Mouse (Mus musculus): Measurements from ENCODE around the gene Asprv1. TPM values are rescaled to one million over a fixed set of nuclear protein-coding genes. Genes with fewer than 3 reads are reported as not detected.

Gene Asprv1
- polyA plus RNA-seq, 1 experiment from 2014 or later: 0.10 TPM

DNA sequence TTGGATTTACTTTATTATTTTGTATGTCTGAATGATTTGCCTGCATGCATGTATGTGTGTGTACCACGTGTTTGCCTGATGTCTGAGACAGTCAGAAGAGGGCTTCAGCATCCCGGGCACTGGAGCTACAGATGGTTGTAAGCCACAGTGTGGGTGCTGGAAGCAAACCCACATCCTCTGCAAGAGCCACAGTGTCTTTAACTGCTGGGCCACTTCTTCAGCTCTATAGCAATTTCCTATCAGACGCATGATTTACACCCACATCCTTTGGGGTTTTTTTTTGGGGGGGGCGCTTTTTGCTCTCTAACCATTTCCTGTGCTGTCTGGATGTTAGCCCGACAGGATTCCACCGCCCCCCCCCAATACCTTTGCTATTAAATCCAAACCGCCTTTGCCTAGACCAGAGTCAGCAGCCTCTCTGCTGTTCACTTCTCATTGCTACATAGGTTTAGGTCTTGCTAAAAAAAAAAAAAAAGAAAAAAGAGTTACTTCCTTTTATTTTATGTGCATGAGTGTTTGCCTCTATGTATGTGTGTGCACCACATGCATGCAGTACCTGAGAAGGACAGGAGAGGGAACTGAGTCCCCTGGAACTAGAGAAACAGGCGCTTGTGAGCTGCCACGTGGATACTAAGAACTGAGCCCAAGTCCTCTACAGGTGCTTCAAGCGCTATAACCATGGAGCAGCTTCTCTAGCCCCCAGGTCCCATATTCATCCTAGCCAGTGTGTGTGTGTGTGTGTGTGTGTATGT, 34.6 kb upstream of the Asprv1 start:
- 79% methylated on average over 10 of the region's 10 CpGs for WGBS
- Histone ChIP-seq H3K27me3 (replicated peaks) (peaks cover 12% of the 10 kb centered on the region), H3K27ac (ENCODE audit: poor library complexity, severe bottlenecking) (no peak overlapping the region), H3K4me1 (replicated peaks) (peaks cover 6% of the 10 kb centered on the region), H3K4me2 (no peak overlapping the region), H3K4me3 (no peak overlapping the region), H3K9me3 (replicated peaks) (peaks cover 4% of the 10 kb centered on the region; the same call in 1 of the 2 replicates), H3K36me3 (no peaks in the 10 kb centered on the region), H3K9ac (no peak overlapping the region)
- no peak for ATAC-seq (ENCODE audit: insufficient number of reproducible peaks, low FRiP score)

DNA sequence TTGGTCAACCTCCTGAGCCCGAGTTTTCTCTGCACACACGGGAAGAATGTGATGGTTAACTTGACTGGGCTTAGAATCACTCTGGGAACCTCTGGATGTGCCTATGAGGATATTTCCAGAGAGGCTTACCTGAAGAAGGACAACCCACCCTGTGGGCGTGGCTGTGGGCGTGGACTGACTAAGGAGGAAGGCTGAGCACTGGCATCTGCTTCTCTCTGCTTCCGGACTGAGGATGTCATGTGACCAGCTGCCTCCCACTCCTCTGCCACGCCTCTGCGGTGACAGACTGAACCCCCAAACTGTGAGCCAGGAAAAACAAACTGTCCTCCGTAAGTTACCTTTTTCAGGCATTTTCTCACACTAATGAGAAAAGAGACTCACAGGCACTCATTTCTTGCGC, 33.3 kb upstream of the Asprv1 start:
- Histone ChIP-seq H3K4me1 (replicated peaks) (peaks cover 13% of the 10 kb centered on the region), H3K36me3 (no peaks in the 10 kb centered on the region), H3K4me3 (peak overlapping the region; percentile 26), H3K9ac (no peak overlapping the region), H3K9me3 (replicated peaks) (peaks cover 3% of the 10 kb centered on the region; the same call in 1 of the 2 replicates), H3K27me3 (replicated peaks) (peaks cover 12% of the 10 kb centered on the region), H3K27ac (ENCODE audit: poor library complexity, severe bottlenecking) (no peak overlapping the region), H3K4me2 (peak overlapping the region; percentile 61)
- WGBS: 17% methylated on average over 9 of the region's 9 CpGs
- peak; percentile 85 for ATAC-seq (ENCODE audit: insufficient number of reproducible peaks, low FRiP score)

DNA sequence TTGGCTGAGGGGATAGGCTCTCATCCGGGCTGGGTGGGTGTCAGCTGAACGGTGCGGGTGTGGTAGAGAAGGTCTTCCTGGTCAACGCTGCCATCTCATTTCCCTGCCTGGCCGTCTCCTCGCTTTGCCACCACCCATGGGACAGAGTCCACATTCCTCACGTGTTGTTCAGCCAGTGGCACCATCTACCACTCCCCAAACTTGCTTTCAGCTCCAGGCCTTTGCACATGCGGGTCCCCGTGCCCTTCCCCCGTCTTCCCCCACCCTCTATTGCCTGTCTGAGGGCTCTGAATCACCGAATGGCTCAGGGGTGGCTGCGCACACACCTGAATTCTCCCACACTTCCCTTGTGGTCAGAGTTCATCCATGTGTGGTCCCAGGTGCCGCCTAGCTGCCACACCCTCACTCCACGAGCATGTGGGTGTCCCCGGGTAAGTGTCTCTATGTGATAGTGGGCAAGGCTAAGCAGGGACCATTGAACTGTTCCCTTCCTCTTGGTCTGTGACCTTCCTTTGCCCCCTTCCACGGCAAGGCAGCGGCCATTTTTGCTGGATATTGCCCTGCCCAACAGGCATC, 32.0 kb upstream of the Asprv1 start:
- Histone ChIP-seq H3K4me3 (no peak overlapping the region), H3K4me1 (replicated peaks) (peaks cover 26% of the 10 kb centered on the region), H3K4me2 (no peak overlapping the region), H3K9me3 (replicated peaks) (peaks cover 3% of the 10 kb centered on the region), H3K36me3 (no peaks in the 10 kb centered on the region), H3K27me3 (replicated peaks) (peaks cover 12% of the 10 kb centered on the region), H3K27ac (ENCODE audit: poor library complexity, severe bottlenecking) (no peak overlapping the region), H3K9ac (no peak overlapping the region)
- ATAC-seq (ENCODE audit: insufficient number of reproducible peaks, low FRiP score): no peak
- WGBS: 76% methylated on average over 17 of the region's 17 CpGs

DNA sequence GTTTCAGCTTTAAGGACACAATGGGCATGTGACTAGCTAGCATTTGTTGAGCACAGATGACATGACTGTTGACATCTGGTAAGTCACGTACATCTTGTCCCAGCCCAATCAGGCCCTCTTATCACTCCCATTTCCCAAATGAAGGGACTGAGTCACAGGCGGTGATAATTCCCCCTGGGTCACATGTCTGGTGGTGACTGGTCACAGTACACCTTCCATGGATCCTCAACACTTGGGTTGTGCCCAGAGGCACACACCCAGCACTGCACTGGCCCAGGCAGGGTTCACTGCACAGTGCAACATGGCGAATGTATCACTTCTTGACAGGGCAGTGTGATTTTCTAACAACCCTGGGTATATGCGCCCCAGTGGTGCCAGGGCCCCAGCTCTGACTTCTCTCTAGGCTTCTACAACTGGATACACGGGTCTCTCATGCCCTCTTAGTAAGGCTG, 29.2 kb upstream of the Asprv1 start:
- Histone ChIP-seq H3K27ac (ENCODE audit: poor library complexity, severe bottlenecking) (no peak overlapping the region), H3K36me3 (no peaks in the 10 kb centered on the region), H3K9me3 (replicated peaks) (peaks cover 6% of the 10 kb centered on the region), H3K4me1 (replicated peaks) (peaks cover 26% of the 10 kb centered on the region), H3K4me3 (no peak overlapping the region), H3K4me2 (no peak overlapping the region), H3K9ac (no peak overlapping the region), H3K27me3 (replicated peaks) (peaks cover 12% of the 10 kb centered on the region)
- no peak for ATAC-seq (ENCODE audit: insufficient number of reproducible peaks, low FRiP score)
- 53% methylated on average over 5 of the region's 5 CpGs for WGBS

DNA sequence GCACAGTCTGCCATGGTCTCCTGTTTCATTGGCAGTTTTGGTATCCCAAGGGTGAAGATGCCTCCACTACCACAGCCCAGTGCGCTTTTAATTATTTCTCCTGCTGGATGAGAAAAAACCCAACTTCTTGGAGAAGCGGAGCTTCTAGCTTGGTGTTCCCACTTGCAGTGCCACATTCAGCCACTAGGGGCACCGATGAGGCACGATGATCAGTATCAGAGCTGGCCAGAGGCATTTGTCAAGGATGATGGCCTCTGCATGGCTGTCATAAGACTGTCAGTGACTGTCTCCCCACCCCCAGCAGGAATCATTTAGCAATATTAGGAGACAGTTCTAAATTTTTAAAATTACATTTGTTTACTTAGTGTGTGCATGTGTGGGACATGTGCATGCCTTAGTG, 28.8 kb upstream of the Asprv1 start:
- Histone ChIP-seq H3K27ac (ENCODE audit: poor library complexity, severe bottlenecking) (no peak overlapping the region), H3K9me3 (replicated peaks) (peaks cover 6% of the 10 kb centered on the region), H3K36me3 (no peaks in the 10 kb centered on the region), H3K4me1 (replicated peaks) (peaks cover 26% of the 10 kb centered on the region), H3K4me3 (no peak overlapping the region), H3K27me3 (replicated peaks) (peaks cover 12% of the 10 kb centered on the region), H3K9ac (no peak overlapping the region), H3K4me2 (no peak overlapping the region)
- WGBS: 19% methylated on average over 4 of the region's 4 CpGs
- ATAC-seq (ENCODE audit: insufficient number of reproducible peaks, low FRiP score): 0 out of 2 replicates have a peak, but pooled peaks have one; percentile 3

DNA sequence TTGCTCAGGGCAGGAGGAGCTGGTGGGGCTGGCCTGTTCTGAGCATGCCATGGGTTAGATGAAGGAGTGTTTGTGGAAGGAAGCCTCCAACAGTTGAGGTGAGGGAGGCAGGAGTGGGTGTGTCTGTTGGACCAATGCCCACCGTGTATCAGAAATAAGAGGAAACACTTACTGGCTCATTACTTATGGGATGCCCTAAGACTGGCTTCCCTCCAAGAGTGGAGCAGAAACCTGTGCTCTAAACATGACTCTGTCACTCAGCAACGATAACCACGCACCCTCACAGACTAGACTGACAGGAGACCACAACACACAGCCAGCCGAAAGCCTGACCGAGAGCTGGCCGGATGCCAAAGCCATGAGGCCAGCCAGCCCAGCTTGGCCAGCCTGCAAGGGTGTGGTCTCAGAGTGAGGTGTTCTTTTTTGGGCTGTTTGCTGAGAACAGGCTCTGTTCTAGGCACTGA, 28.0 kb upstream of the Asprv1 start:
- Histone ChIP-seq H3K27ac (ENCODE audit: poor library complexity, severe bottlenecking) (peak overlapping the region; percentile 82), H3K4me1 (replicated peaks) (peaks cover 23% of the 10 kb centered on the region), H3K36me3 (no peaks in the 10 kb centered on the region), H3K9ac (no peak overlapping the region), H3K4me2 (peak overlapping the region; percentile 8; the same call in 1 of the 2 replicates), H3K9me3 (replicated peaks) (peaks cover 6% of the 10 kb centered on the region), H3K4me3 (no peak overlapping the region), H3K27me3 (replicated peaks) (peaks cover 12% of the 10 kb centered on the region)
- 10% methylated on average over 6 of the region's 6 CpGs for WGBS
- ATAC-seq (ENCODE audit: insufficient number of reproducible peaks, low FRiP score): peak; percentile 83

DNA sequence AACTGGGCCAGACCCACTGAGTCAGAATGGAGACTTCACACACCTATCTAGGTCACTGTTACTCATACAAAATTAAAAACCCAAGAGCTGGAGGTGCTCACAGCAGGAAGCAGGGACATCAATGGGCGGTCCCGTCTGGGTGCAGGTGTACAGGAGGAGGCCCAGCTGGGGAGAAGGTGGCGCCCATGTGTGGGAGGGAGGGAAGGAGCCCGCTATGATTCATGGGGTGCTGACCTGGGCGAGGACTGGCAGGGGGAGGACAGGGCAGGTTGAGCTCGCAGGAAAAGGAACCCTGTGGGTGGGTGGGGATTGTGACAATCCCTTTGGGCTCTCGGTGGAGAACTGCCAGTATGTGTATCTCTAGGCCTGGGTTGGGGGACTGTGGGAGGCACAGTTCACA, 22.7 kb upstream of the Asprv1 start:
- no peak overlapping the region for H3K9ac ChIP-seq
- H3K4me1 ChIP-seq (replicated peaks): peaks cover 13% of the 10 kb centered on the region
- no peaks in the 10 kb centered on the region for H3K36me3 ChIP-seq
- no peak overlapping the region for H3K27ac ChIP-seq (ENCODE audit: poor library complexity, severe bottlenecking)
- peaks cover 6% of the 10 kb centered on the region for H3K9me3 ChIP-seq (replicated peaks)
- no peak overlapping the region for H3K4me2 ChIP-seq
- no peak overlapping the region for H3K4me3 ChIP-seq
- no peaks in the 10 kb centered on the region for H3K27me3 ChIP-seq (replicated peaks)
- no peak for ATAC-seq (ENCODE audit: insufficient number of reproducible peaks, low FRiP score)
- 60% methylated on average over 7 of the region's 7 CpGs for WGBS

DNA sequence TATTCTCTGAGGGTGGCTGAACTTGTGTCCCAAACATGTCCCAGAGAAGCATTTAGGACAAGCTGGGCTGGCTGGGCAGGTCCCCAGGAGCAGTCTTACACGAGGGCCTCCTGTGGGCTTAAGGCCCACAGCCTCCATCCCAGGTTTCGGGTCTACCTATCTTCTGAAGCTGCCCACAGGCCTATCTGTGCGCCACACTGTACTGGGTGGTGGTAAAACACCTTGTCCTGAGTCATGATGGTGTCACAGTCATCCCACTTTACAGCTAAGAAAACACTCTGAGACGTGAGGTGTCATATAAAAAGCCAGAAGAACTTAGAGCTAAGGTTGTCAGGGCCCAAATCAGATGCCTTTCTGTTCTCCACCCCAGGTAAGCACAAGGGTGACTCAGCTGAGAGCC, 21.7 kb upstream of the Asprv1 start:
- Histone ChIP-seq H3K4me3 (no peak overlapping the region), H3K4me2 (no peak overlapping the region), H3K27me3 (replicated peaks) (no peaks in the 10 kb centered on the region), H3K9ac (no peak overlapping the region), H3K9me3 (replicated peaks) (no peaks in the 10 kb centered on the region), H3K36me3 (no peaks in the 10 kb centered on the region), H3K27ac (ENCODE audit: poor library complexity, severe bottlenecking) (no peak overlapping the region), H3K4me1 (replicated peaks) (peaks cover 6% of the 10 kb centered on the region; the same call in 1 of the 2 replicates)
- WGBS: 70% methylated on average over 4 of the region's 4 CpGs
- ATAC-seq (ENCODE audit: insufficient number of reproducible peaks, low FRiP score): no peak

DNA sequence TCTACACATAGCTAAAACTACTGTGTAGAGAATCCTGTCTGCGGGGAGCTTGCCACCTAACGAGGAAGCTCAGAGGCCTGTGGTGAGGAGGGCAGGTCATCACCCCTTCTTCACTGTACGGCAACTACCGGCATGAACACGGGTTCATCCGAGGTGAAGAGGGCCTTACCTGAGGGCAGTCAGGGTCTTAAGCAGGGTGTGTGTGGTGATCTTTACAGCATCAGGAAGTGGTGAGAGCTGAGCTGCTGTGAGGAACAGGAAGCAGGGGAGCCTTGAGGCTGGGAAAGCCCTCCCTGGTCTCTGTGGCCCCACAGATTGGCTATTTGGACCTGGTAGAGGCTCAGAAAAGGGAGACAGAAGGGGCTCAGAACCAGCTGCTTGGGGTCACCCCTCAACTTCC, 20.5 kb upstream of the Asprv1 start:
- no peak for ATAC-seq (ENCODE audit: insufficient number of reproducible peaks, low FRiP score)
- no peak overlapping the region for H3K4me2 ChIP-seq
- H3K27ac ChIP-seq (ENCODE audit: poor library complexity, severe bottlenecking): no peak overlapping the region
- no peaks in the 10 kb centered on the region for H3K9me3 ChIP-seq (replicated peaks)
- no peaks in the 10 kb centered on the region for H3K36me3 ChIP-seq
- 81% methylated on average over 6 of the region's 6 CpGs for WGBS
- H3K9ac ChIP-seq: no peak overlapping the region
- H3K4me1 ChIP-seq (replicated peaks): peaks cover 6% of the 10 kb centered on the region; the same call in 1 of the 2 replicates
- no peak overlapping the region for H3K4me3 ChIP-seq
- no peaks in the 10 kb centered on the region for H3K27me3 ChIP-seq (replicated peaks)

DNA sequence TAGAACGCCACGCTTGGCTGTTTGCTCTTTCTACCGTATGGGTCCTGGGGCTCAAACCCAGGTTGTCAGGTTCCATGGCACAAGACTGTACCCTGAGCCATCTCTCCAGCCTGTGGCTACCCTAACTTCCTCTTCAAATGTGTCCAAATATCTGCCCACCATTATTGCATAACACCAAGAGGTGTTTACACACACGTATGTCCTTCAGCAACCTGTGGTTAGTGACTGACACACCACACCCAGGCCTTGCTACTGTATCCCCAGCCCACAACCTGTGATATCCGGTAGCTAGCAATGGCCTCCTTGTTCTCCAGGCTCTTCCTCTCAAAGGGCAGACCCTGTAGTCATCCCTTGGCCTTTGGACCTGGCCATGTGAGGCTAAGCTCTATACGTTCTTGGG, 18.7 kb upstream of the Asprv1 start:
- no peak overlapping the region for H3K27ac ChIP-seq (ENCODE audit: poor library complexity, severe bottlenecking)
- no peak for ATAC-seq (ENCODE audit: insufficient number of reproducible peaks, low FRiP score)
- H3K4me2 ChIP-seq: no peak overlapping the region
- no peaks in the 10 kb centered on the region for H3K27me3 ChIP-seq (replicated peaks)
- no peaks in the 10 kb centered on the region for H3K9me3 ChIP-seq (replicated peaks)
- peaks cover 6% of the 10 kb centered on the region; the same call in 1 of the 2 replicates for H3K4me1 ChIP-seq (replicated peaks)
- 85% methylated on average over 6 of the region's 6 CpGs for WGBS
- H3K9ac ChIP-seq: no peak overlapping the region
- H3K36me3 ChIP-seq: no peaks in the 10 kb centered on the region
- no peak overlapping the region for H3K4me3 ChIP-seq

DNA sequence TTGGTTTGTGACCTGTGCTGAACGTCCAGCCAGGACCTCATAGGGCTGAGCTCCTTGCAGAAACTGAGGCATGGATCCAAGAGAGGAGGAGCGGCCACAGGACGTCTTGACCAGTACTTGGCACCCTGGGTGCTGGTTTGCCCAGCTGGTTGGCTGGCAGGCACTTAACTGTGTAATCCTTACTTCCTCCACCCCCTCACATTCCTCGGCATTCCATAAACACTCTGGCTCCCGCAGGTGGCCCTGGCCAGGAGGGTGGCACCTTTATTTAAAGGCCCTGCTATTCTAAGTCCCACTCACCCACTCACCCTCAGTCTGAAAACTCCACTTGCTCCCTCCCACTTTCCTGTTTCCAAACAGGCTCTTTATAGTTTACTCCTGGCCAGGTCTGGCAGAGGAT, 17.2 kb upstream of the Asprv1 start:
- Histone ChIP-seq H3K4me3 (no peak overlapping the region), H3K4me2 (no peak overlapping the region), H3K27me3 (replicated peaks) (no peaks in the 10 kb centered on the region), H3K9ac (no peak overlapping the region), H3K9me3 (replicated peaks) (no peaks in the 10 kb centered on the region), H3K36me3 (no peaks in the 10 kb centered on the region), H3K4me1 (replicated peaks) (peaks cover 6% of the 10 kb centered on the region; the same call in 1 of the 2 replicates), H3K27ac (ENCODE audit: poor library complexity, severe bottlenecking) (no peak overlapping the region)
- no peak for ATAC-seq (ENCODE audit: insufficient number of reproducible peaks, low FRiP score)
- WGBS: 48% methylated on average over 5 of the region's 5 CpGs

All from heart, embryonic 12.5 days (tissue).